Mouse (Mus musculus): ENCODE measurements around the gene Gm10471. TPM values are rescaled to one million over a fixed set of nuclear protein-coding genes. Genes with fewer than 3 reads are reported as not detected.
"Not testable (repeated sequence)": the region's sequence is repeated elsewhere in the genome, so short reads cannot be mapped to it uniquely, and the experiment has no call there.

Gm10471 gene
- polyA plus RNA-seq (2015; fragmentation: Nextera tagmentation; extraction: Ambion mirVana), result not detected in 2 replicates

GRCm38 (mm10) chr5:26089191-26089590 is at the start of gene Gm10471:
Gm10471 (minus strand) TSS chr5:26089291.
- not testable (repeated sequence) for ATAC-seq; H3K27ac ChIP-seq (ENCODE audit: low read depth, low read length); H3K27me3 ChIP-seq (replicated peaks; ENCODE audit: control insufficient read depth, insufficient read depth, low read length); H3K36me3 ChIP-seq (ENCODE audit: control insufficient read depth, insufficient read depth, low read length); H3K4me2 ChIP-seq (ENCODE audit: low read length); H3K4me1 ChIP-seq (ENCODE audit: control insufficient read depth, insufficient read depth, low read depth, low read length); H3K9ac ChIP-seq (ENCODE audit: low read depth, low read length); H3K4me3 ChIP-seq (ENCODE audit: low read length); H3K9me3 ChIP-seq (ENCODE audit: control insufficient read depth, low read length)
- WGBS, result 69% methylated on average over 1 of the region's 1 CpGs

GRCm38 (mm10) chr5:26121321-26121720 is 32.2 kb upstream of the Gm10471 start, which contains the start of gene Gm10220:
Gm10220 (minus strand) TSS chr5:26121421.
- ATAC-seq; H3K27me3 ChIP-seq (replicated peaks; ENCODE audit: control insufficient read depth, insufficient read depth, low read length); H3K27ac ChIP-seq (ENCODE audit: low read depth, low read length); H3K4me3 ChIP-seq (ENCODE audit: low read length); H3K9me3 ChIP-seq (ENCODE audit: control insufficient read depth, low read length); H3K4me1 ChIP-seq (ENCODE audit: control insufficient read depth, insufficient read depth, low read depth, low read length); H3K36me3 ChIP-seq (ENCODE audit: control insufficient read depth, insufficient read depth, low read length); H3K9ac ChIP-seq (ENCODE audit: low read depth, low read length); H3K4me2 ChIP-seq (ENCODE audit: low read length): not testable (repeated sequence)
- no CpG with 5 or more reads among the region's 3 CpGs for WGBS

GRCm38 (mm10) chr5:26105262-26105661 is 16.2 kb upstream of the Gm10471 start, which contains the start of gene 5031410I06Rik:
5031410I06Rik (minus strand) TSS chr5:26105362.
- not testable (repeated sequence) for H3K9ac ChIP-seq (ENCODE audit: low read depth, low read length); H3K36me3 ChIP-seq (ENCODE audit: control insufficient read depth, insufficient read depth, low read length); H3K9me3 ChIP-seq (ENCODE audit: control insufficient read depth, low read length); H3K27ac ChIP-seq (ENCODE audit: low read depth, low read length); ATAC-seq; H3K4me3 ChIP-seq (ENCODE audit: low read length); H3K4me1 ChIP-seq (ENCODE audit: control insufficient read depth, insufficient read depth, low read depth, low read length); H3K27me3 ChIP-seq (replicated peaks; ENCODE audit: control insufficient read depth, insufficient read depth, low read length); H3K4me2 ChIP-seq (ENCODE audit: low read length)
- no CpG with 5 or more reads among the region's 3 CpGs for WGBS

- ATAC-seq; H3K9ac ChIP-seq (ENCODE audit: low read depth, low read length); H3K4me1 ChIP-seq (ENCODE audit: control insufficient read depth, insufficient read depth, low read depth, low read length); H3K27ac ChIP-seq (ENCODE audit: low read depth, low read length); H3K4me3 ChIP-seq (ENCODE audit: low read length); H3K36me3 ChIP-seq (ENCODE audit: control insufficient read depth, insufficient read depth, low read length); H3K4me2 ChIP-seq (ENCODE audit: low read length); H3K27me3 ChIP-seq (replicated peaks; ENCODE audit: control insufficient read depth, insufficient read depth, low read length); H3K9me3 ChIP-seq (ENCODE audit: control insufficient read depth, low read length): not testable (repeated sequence)
Observed at GRCm38 (mm10) chr5:26079023-26079422, 10.1 kb downstream of the Gm10471 start.

- 88% methylated on average over 24 of the region's 24 CpGs for WGBS
- peaks cover 4% of the 10 kb centered on the region; the same call in 1 of the 2 replicates for H3K9me3 ChIP-seq (ENCODE audit: control insufficient read depth, low read length)
- no peak overlapping the region for H3K4me2 ChIP-seq (ENCODE audit: low read length)
- H3K27ac ChIP-seq (ENCODE audit: low read depth, low read length), result no peak overlapping the region
- H3K36me3 ChIP-seq (ENCODE audit: control insufficient read depth, insufficient read depth, low read length), result no peaks in the 10 kb centered on the region
- no peaks in the 10 kb centered on the region for H3K4me1 ChIP-seq (ENCODE audit: control insufficient read depth, insufficient read depth, low read depth, low read length)
- H3K27me3 ChIP-seq (replicated peaks; ENCODE audit: control insufficient read depth, insufficient read depth, low read length), result no peaks in the 10 kb centered on the region
- no peak for ATAC-seq
- H3K9ac ChIP-seq (ENCODE audit: low read depth, low read length), result no peak overlapping the region
- H3K4me3 ChIP-seq (ENCODE audit: low read length), result no peak overlapping the region
Observed at GRCm38 (mm10) chr5:26070716-26071115, 18.4 kb downstream of the Gm10471 start.

- H3K36me3 ChIP-seq (ENCODE audit: control insufficient read depth, insufficient read depth, low read length); H3K9me3 ChIP-seq (ENCODE audit: control insufficient read depth, low read length); H3K4me1 ChIP-seq (ENCODE audit: control insufficient read depth, insufficient read depth, low read depth, low read length); H3K27me3 ChIP-seq (replicated peaks; ENCODE audit: control insufficient read depth, insufficient read depth, low read length); H3K4me3 ChIP-seq (ENCODE audit: low read length); H3K27ac ChIP-seq (ENCODE audit: low read depth, low read length); H3K4me2 ChIP-seq (ENCODE audit: low read length); ATAC-seq; H3K9ac ChIP-seq (ENCODE audit: low read depth, low read length): not testable (repeated sequence)
- no CpG with 5 or more reads among the region's 2 CpGs for WGBS
Observed at GRCm38 (mm10) chr5:26058481-26058880, 30.6 kb downstream of the Gm10471 start, which contains the start of gene Gm7347. Gm7347 (minus strand) TSS chr5:26058581.

- not testable (repeated sequence) for H3K4me3 ChIP-seq (ENCODE audit: low read length); H3K4me2 ChIP-seq (ENCODE audit: low read length); ATAC-seq; H3K36me3 ChIP-seq (ENCODE audit: control insufficient read depth, insufficient read depth, low read length); H3K27me3 ChIP-seq (replicated peaks; ENCODE audit: control insufficient read depth, insufficient read depth, low read length); H3K9me3 ChIP-seq (ENCODE audit: control insufficient read depth, low read length); H3K4me1 ChIP-seq (ENCODE audit: control insufficient read depth, insufficient read depth, low read depth, low read length); H3K9ac ChIP-seq (ENCODE audit: low read depth, low read length); H3K27ac ChIP-seq (ENCODE audit: low read depth, low read length)
- WGBS, result 85% methylated on average over 2 of the region's 2 CpGs
Observed at GRCm38 (mm10) chr5:26039458-26039857, 49.6 kb downstream of the Gm10471 start, which contains the start of gene Speer4a. Speer4a (minus strand) TSS chr5:26039558.

Other genes starting within 250 kb of the Gm10471 start
- gene Gm21663, start 146.9 kb downstream of the Gm10471 start, polyA plus RNA-seq (2015; fragmentation: Nextera tagmentation; extraction: Ambion mirVana), result 0.11 TPM in 1 of 2 replicates, not detected in the other
- gene Gm21671, start 134.9 kb downstream of the Gm10471 start, polyA plus RNA-seq (2015; fragmentation: Nextera tagmentation; extraction: Ambion mirVana), result 0.11 and 0.25 TPM in 2 replicates
- gene Gm21680, start 116.6 kb downstream of the Gm10471 start, polyA plus RNA-seq (2015; fragmentation: Nextera tagmentation; extraction: Ambion mirVana), result 0.19 and 0.21 TPM in 2 replicates
- gene Gm21698, start 100.6 kb downstream of the Gm10471 start, polyA plus RNA-seq (2015; fragmentation: Nextera tagmentation; extraction: Ambion mirVana), result 0.20 TPM in 1 of 2 replicates, not detected in the other
- 0.18 and 0.41 TPM in 2 replicates for gene Gm1979, start 84.5 kb downstream of the Gm10471 start, polyA plus RNA-seq (2015; fragmentation: Nextera tagmentation; extraction: Ambion mirVana)
- 0.12 and 0.16 TPM in 2 replicates for gene Gm5862, start 66.4 kb downstream of the Gm10471 start, polyA plus RNA-seq (2015; fragmentation: Nextera tagmentation; extraction: Ambion mirVana)
- gene Speer4a, start 49.7 kb downstream of the Gm10471 start, polyA plus RNA-seq (2015; fragmentation: Nextera tagmentation; extraction: Ambion mirVana), result 0.25 and 0.39 TPM in 2 replicates
- gene Gm7347, start 30.7 kb downstream of the Gm10471 start, polyA plus RNA-seq (2015; fragmentation: Nextera tagmentation; extraction: Ambion mirVana), result 0.22 and 0.23 TPM in 2 replicates
- 0.07 and 0.31 TPM in 2 replicates for gene 5031410I06Rik, start 16.1 kb upstream of the Gm10471 start, polyA plus RNA-seq (2015; fragmentation: Nextera tagmentation; extraction: Ambion mirVana)
- 0.12 and 0.15 TPM in 2 replicates for gene Gm10220, start 32.1 kb upstream of the Gm10471 start, polyA plus RNA-seq (2015; fragmentation: Nextera tagmentation; extraction: Ambion mirVana)
- 0.16 and 0.71 TPM in 2 replicates for gene Gm7361, start 168.4 kb upstream of the Gm10471 start, polyA plus RNA-seq (2015; fragmentation: Nextera tagmentation; extraction: Ambion mirVana)